Mouse (Mus musculus): ENCODE results near the gene Rbm3.

DNA sequence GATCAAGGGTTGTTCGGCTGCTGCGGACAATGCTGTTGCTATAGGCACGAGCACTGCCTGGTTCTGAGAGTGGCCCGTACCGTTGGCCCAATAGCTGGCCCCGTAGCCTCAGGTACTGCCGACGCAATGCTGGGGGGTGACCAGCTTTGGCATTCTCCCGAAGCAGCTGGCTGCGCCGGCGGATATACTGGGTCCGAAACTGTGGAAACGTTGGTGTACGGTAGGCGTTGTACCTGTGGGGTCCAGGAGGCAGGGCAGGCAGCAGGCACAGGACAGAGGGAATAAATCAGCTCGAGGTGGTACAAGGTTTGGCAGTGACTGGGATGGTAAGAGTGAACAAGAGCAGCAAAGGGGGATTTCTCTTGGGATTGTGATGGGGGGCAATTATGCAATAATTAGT is 14.3 kb downstream of the Rbm3 start:
- TF ChIP-seq CTCF (IDR thresholded peaks at IDR 0.05; ENCODE audit: control insufficient read depth, insufficient read depth, insufficient replicate concordance, low read depth, low read length) (no peak), POLR2A (IDR thresholded peaks at IDR 0.05; ENCODE audit: control insufficient read depth, low read depth, low read length) (no peak)
